Mouse (Mus musculus) bone marrow, adult 2 months (tissue): Measurements from ENCODE around the gene Vwce. TPM values are rescaled to one million over a fixed set of nuclear protein-coding genes. Genes with fewer than 3 reads are reported as not detected.
A peak's percentile ranks its signal among the peaks of the same experiment; 100 is the strongest.

Experiments
- H3K27ac ChIP-seq: fragments of 200-500 bp; 2 replicates; pipeline ENCODE4 v1.5.1; 2012; ENCODE audit warnings: low read depth, mild to moderate bottlenecking, control low read depth, inconsistent platforms, low read length; ENCODE audit not compliant: control insufficient read depth, poor library complexity, insufficient read depth
- H3K4me1 ChIP-seq: fragments of 200-500 bp; 2 replicates; pipeline ENCODE4 v1.6.1; 2011; ENCODE audit warnings: low read length; ENCODE audit not compliant: control insufficient read depth, insufficient read depth
- H3K4me3 ChIP-seq: fragments of 200-500 bp; replicated peaks from 2 replicates; pipeline ENCODE3; 2011; ENCODE audit warnings: mild to moderate bottlenecking, low read depth, low read length, control low read depth; ENCODE audit not compliant: control insufficient read depth
- CTCF ChIP-seq: fragments of 200-500 bp; IDR thresholded peaks from 2 replicates; pipeline ENCODE4 v1.5.1; 2011; ENCODE audit warnings: low read length, control low read depth; ENCODE audit not compliant: control insufficient read depth, insufficient read depth
- POLR2A ChIP-seq: fragments of 200-500 bp; IDR thresholded peaks from 2 replicates; pipeline ENCODE4 v1.6.1; 2011; ENCODE audit warnings: low read depth, mild to moderate bottlenecking, control low read depth, low read length, borderline replicate concordance; ENCODE audit not compliant: control insufficient read depth
- WGBS: fragments of 180-500 bp; shearing (Covaris S2); methylation state at CpG from one replicate; pipeline ENCODE4 v1.1.7; 2018; 5-methylcytosine and 5-hydroxymethylcytosine counted together
- polyA plus RNA-seq: library from polyadenylated mRNA; stranded (reverse); fragments of >200 nt; gene quantifications from 2 replicates; pipeline ENCODE4 v1.2.4, GENCODE M21; 2011; ENCODE audit warnings: low replicate concordance; ENCODE audit not compliant: missing spikeins, insufficient read depth, insufficient read length

Gene Vwce
- polyA plus RNA-seq, 1 experiment, result 0.77 TPM

DNA sequence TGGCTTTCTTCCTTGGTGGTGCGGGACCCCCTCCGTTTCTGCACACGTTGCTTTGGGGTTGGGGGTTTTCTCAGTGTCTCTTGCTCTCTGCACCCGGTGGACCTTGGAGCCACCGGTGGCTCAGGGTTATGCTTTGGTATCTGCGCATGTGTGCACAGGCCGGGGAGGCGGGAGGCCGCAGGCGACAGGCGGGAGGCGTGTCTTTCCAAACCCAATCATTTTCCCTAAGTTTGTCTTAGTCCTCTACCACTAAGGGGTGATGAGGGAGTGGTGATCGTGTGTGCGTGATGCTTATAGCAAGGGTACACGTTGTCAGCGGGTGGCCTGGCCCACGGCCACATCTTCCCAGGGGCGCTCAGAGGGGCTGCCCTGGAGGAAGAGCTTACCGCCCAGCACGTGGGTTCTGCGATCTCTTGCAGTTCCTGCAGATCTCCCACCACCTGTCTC is 882 bp downstream of the Vwce start:
- Histone ChIP-seq H3K4me1 (no peaks in the 10 kb centered on the region), H3K27ac (no peak overlapping the region), H3K4me3 (peak overlapping the region; percentile 0)
- 3% methylated on average over 21 of the region's 21 CpGs for WGBS
- TF ChIP-seq POLR2A (no peak), CTCF (no peak)

DNA sequence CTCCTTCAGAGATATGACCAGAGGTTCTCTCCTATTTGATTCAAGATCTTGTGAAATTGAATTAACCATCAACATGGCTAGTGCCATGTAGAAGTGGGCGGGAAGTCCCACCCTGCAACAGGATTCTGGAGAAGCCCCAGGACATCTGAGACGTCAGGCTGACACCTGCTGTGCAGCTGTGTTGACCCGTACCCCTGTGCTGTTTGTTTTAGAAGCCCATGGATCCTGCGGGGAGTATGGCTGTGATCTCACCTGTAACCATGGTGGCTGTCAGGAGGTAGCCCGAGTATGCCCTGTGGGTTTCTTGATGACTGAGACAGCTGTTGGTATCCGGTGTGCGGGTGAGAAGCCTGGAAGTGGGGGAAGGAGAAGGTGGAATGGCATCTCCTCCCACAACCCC is 3.8 kb downstream of the Vwce start:
- TF ChIP-seq POLR2A (no peak), CTCF (no peak)
- Histone ChIP-seq H3K4me3 (no peak overlapping the region), H3K27ac (no peak overlapping the region), H3K4me1 (no peaks in the 10 kb centered on the region)
- WGBS, result 83% methylated on average over 7 of the region's 7 CpGs

DNA sequence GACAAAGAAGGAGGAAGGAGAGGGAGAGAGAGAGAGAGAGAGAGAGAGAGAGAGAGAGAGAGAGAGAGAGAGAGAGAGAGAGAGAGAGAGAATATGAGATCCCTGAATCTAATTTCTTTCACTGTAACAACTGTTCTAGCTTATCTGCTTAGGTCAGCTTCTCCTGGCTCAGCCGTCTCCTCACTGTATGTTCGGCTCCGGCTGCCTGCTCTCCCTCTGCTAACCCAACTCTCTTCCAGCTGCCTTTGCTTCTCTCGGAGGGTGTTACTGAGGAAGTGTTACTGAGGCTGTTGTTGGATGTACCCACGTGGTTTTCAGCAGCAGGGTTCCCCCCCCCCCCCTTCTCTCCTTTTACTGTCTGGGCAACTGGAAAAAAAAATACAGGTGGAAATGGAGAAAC is 6.1 kb downstream of the Vwce start:
- TF ChIP-seq POLR2A (no peak), CTCF (no peak)
- Histone ChIP-seq H3K27ac (no peak overlapping the region), H3K4me1 (no peaks in the 10 kb centered on the region), H3K4me3 (no peak overlapping the region)
- WGBS, result 7% methylated on average over 5 of the region's 5 CpGs

DNA sequence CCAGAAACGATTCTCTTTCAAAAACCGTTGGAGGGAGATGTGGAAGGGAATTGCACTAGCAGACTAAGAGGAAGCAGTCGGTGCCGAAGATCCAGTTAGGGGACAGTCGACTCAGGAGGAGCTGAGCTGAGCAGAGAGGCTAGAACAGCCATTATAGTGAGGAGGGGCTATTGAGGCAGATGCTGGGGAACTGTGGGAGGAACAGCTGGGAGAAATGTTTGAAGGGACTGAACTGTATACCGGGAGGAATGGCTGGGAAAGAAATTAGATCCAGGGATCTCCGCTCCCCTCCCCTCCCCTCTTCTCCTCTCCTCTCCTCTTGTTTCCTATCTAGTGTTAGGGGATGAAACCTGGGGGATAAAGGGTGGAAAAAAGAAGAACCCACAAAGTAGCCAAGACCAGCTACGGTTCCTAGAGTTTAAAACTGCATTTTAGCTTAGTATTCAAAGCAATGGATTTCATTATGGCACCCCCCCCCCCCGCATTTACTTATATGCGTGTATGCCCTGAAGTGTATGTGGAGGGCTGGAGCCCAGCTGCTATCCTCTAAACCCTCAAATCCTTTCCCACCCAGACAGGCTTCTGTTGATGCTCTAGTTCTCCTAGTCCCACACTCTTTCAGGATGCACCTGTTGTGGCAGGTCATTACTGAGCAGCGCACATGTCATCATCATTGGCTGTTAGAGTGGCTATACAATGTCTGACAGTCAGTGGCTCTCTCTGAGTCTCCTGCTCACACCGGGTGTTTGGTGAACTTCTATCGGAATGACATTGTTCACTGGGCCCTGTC is 6.8 kb downstream of the Vwce start:
- no peak overlapping the region for H3K4me3 ChIP-seq
- no peak for TF ChIP-seq POLR2A
- no peak for TF ChIP-seq CTCF
- no peaks in the 10 kb centered on the region for H3K4me1 ChIP-seq
- WGBS, result 46% methylated on average over 13 of the region's 13 CpGs
- no peak overlapping the region for H3K27ac ChIP-seq

DNA sequence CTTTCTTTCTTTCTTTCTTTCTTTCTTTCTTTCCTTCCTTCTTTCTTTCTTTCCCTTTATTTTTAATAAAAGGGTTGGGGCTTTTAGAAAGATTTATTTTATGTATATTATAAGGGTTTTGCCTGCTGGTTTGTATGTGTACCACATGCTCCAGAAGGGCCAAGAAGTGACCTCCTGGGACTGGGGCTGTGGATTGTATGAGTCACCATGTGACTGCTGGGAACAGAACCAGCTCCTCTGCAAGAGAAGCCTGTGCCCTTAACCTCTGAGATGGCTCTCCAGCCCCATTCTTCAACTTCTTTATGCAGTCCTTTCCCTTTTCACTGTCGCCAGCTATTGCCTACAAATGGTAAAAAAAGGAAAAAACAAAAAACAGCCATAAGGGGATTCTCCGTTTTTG is 11.6 kb downstream of the Vwce start:
- Histone ChIP-seq H3K4me3 (no peak overlapping the region), H3K27ac (no peak overlapping the region), H3K4me1 (no peaks in the 10 kb centered on the region; the same call in 1 of the 2 replicates)
- TF ChIP-seq POLR2A, result no peak
- TF ChIP-seq CTCF, result no peak
- 78% methylated on average over 2 of the region's 2 CpGs for WGBS

DNA sequence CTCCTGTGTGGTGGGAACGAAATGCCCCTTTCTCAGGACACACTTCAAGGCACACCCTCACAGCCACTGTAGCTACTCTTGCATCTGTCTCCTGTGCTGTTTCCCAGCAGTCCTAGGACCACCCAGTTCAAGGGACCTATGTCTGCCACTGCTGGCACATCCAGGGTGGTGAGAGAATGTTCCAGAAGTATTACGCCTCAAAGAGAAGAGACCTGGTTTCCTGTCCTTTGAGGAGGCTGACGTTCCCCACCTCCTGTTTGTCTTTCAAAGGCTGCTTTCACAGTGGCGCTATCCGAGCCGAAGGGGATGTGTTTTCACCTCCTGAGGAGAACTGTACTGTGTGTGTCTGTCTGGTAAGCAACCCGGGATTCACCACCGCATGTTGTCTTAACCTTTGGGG is 14.1 kb downstream of the Vwce start:
- no peak overlapping the region for H3K4me3 ChIP-seq
- H3K4me1 ChIP-seq, result no peaks in the 10 kb centered on the region; the same call in 1 of the 2 replicates
- no peak overlapping the region for H3K27ac ChIP-seq
- 65% methylated on average over 8 of the region's 8 CpGs for WGBS
- TF ChIP-seq POLR2A, result no peak
- TF ChIP-seq CTCF, result no peak

DNA sequence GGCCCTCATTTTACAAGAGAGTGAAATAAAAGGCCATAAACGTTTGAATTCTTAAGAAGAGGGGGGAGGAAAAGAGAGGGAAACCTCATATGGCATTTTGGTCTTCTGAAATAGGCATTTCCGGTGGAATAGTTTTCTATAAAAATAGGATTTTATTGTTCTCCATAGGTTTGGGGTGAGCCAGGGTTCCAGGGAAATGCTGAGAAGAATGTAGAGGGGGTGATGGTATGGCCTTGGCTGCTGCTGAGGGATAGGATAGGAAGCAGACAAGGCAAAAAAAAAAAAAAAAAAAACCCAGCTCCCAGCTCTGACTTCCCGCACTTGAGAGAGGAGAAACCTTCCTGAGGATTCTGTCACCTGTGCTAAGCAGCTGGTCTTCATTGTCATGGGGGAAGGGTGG is 22.0 kb downstream of the Vwce start:
- no peaks in the 10 kb centered on the region; the same call in 1 of the 2 replicates for H3K4me1 ChIP-seq
- WGBS, result 76% methylated on average over 3 of the region's 3 CpGs
- TF ChIP-seq POLR2A, result no peak
- no peak for TF ChIP-seq CTCF
- H3K27ac ChIP-seq, result no peak overlapping the region
- H3K4me3 ChIP-seq, result no peak overlapping the region

DNA sequence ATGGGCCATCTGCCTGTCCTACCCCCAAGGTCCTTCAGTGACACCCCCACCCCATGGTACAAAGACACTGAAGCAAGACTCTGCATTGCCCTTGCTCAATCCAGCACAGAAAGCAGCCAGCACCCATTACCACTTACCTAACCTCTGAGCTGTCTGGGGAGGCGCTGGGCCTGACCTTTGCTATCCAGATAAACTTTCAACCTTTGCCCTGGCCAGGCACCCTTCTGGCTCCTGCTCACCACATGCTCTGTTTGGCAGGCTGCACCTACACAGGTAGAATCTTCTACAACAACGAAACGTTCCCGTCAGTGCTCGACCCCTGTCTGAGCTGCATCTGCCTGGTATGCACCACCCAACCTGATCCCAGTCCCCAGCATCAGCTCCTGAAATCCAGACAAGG is 23.7 kb downstream of the Vwce start:
- Histone ChIP-seq H3K27ac (no peak overlapping the region), H3K4me1 (peaks cover 2% of the 10 kb centered on the region; the same call in 1 of the 2 replicates), H3K4me3 (no peak overlapping the region)
- 91% methylated on average over 5 of the region's 5 CpGs for WGBS
- TF ChIP-seq POLR2A, result no peak
- no peak for TF ChIP-seq CTCF
